Mouse (Mus musculus) frontal cortex, adult (tissue): Measurements from ENCODE around the gene Fbxo47.

Source experiments
- ATAC-seq: cut with Nextera tagmentation; 2 replicates; pipeline ENCODE4 v1.9.2; 2017; ENCODE audit warnings: mild to moderate bottlenecking, moderate library complexity, mixed read lengths; ENCODE audit not compliant: low TSS enrichment

Gene Fbxo47

GRCm38 (mm10) chr11:97830501-97830900 is 53.5 kb downstream of the Fbxo47 start:
- no peak for ATAC-seq

- ATAC-seq: no peak
Observed at GRCm38 (mm10) chr11:97829913-97830476, 54.0 kb downstream of the Fbxo47 start.

GRCm38 (mm10) chr11:97829365-97829764 is 54.6 kb downstream of the Fbxo47 start:
- ATAC-seq: no peak

GRCm38 (mm10) chr11:97827654-97828053 is 56.3 kb downstream of the Fbxo47 start:
- ATAC-seq: peak; percentile 45; the same call in 1 of the 2 replicates

- ATAC-seq: no peak
Observed at GRCm38 (mm10) chr11:97826414-97826813, 57.5 kb downstream of the Fbxo47 start.

GRCm38 (mm10) chr11:97825971-97826370 is 58.0 kb downstream of the Fbxo47 start:
- ATAC-seq: no peak

- 0 out of 2 replicates have a peak, but pooled peaks have one; percentile 38 for ATAC-seq
Observed at GRCm38 (mm10) chr11:97825295-97825694, 58.7 kb downstream of the Fbxo47 start.

- no peak for ATAC-seq
Observed at GRCm38 (mm10) chr11:97824895-97825294, 59.1 kb downstream of the Fbxo47 start.

- peak; percentile 58; the same call in 1 of the 2 replicates for ATAC-seq
Observed at GRCm38 (mm10) chr11:97824168-97824567, 59.8 kb downstream of the Fbxo47 start.

- ATAC-seq: no peak
Observed at GRCm38 (mm10) chr11:97822840-97823603, 60.9 kb downstream of the Fbxo47 start.

GRCm38 (mm10) chr11:97821401-97822064 is 62.4 kb downstream of the Fbxo47 start:
- no peak for ATAC-seq

- no peak for ATAC-seq
Observed at GRCm38 (mm10) chr11:97820840-97821239, 63.1 kb downstream of the Fbxo47 start.

- no peak for ATAC-seq
Observed at GRCm38 (mm10) chr11:97819923-97820322, 64.0 kb downstream of the Fbxo47 start.

- no peak for ATAC-seq
Observed at GRCm38 (mm10) chr11:97819102-97819501, 64.9 kb downstream of the Fbxo47 start.

GRCm38 (mm10) chr11:97818571-97818970 is 65.4 kb downstream of the Fbxo47 start:
- ATAC-seq: peak; percentile 42; the same call in 1 of the 2 replicates

GRCm38 (mm10) chr11:97818003-97818402 is 66.0 kb downstream of the Fbxo47 start:
- ATAC-seq: no peak

- no peak for ATAC-seq
Observed at GRCm38 (mm10) chr11:97817379-97817778, 66.6 kb downstream of the Fbxo47 start.

- no peak for ATAC-seq
Observed at GRCm38 (mm10) chr11:97816916-97817315, 67.0 kb downstream of the Fbxo47 start.

GRCm38 (mm10) chr11:97816176-97816575 is 67.8 kb downstream of the Fbxo47 start:
- no peak for ATAC-seq

GRCm38 (mm10) chr11:97815736-97816135 is 68.2 kb downstream of the Fbxo47 start:
- ATAC-seq: no peak

GRCm38 (mm10) chr11:97813746-97814515 is 70.0 kb downstream of the Fbxo47 start:
- ATAC-seq: no peak

- ATAC-seq: 0 out of 2 replicates have a peak, but pooled peaks have one; percentile 15
Observed at GRCm38 (mm10) chr11:97813085-97813484, 70.9 kb downstream of the Fbxo47 start.
